Mouse (Mus musculus): ENCODE measurements around the gene Ppil6. TPM values are rescaled to one million over a fixed set of nuclear protein-coding genes. Genes with fewer than 3 reads are reported as not detected.

The Ppil6 gene
- total RNA-seq, 2 experiments from 2014 or later, result 6.2 to 7.3 TPM

DNA sequence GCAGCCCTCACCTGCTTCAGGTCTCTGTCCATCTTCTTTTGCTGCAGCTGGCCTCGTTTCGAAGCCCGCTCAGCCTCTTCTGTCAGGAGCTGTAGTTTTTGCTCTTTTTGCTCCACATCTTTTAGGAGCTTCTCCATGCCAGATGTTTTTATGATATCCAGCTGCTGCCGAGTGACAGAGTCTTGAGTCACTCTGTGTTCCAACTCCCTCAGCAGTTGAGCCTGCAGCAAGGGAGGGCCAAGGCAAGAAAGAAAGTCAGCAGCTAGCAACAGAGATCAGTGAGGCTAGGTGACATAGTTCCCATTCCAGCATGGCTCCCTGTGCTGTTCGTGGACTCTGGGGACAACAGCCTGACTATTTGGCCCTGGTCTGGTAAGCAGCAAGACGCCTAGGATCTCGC is 60.5 kb downstream of the Ppil6 start:
- intact Hi-C loops (cut with DNase I), result no loop called here
- DNase-seq (ENCODE audit: extremely low spot score in 1 of 2, low spot score in 2 of 2), result no peak

DNA sequence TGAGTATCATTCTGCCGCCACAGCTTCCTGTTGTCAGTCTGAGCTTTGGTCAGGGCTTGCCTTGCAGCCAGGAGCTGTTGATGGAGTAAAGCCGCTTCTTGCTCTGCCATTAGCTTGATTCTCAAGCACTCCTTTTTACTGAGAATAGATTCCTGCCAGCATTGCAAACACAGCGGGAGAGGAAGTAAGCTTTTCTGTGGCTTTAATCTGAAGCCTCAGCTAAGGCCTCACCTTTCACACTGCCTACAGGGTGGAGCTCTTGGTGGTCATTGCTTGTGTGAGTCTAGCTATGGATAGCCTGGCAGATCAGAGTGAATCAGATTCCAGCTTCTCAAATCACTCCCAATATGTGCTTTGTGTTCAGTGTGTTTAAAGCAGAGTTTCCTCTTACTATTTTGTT is 62.1 kb downstream of the Ppil6 start:
- no peak for DNase-seq (ENCODE audit: extremely low spot score in 1 of 2, low spot score in 2 of 2)
- intact Hi-C loops (cut with DNase I), result no loop called here

DNA sequence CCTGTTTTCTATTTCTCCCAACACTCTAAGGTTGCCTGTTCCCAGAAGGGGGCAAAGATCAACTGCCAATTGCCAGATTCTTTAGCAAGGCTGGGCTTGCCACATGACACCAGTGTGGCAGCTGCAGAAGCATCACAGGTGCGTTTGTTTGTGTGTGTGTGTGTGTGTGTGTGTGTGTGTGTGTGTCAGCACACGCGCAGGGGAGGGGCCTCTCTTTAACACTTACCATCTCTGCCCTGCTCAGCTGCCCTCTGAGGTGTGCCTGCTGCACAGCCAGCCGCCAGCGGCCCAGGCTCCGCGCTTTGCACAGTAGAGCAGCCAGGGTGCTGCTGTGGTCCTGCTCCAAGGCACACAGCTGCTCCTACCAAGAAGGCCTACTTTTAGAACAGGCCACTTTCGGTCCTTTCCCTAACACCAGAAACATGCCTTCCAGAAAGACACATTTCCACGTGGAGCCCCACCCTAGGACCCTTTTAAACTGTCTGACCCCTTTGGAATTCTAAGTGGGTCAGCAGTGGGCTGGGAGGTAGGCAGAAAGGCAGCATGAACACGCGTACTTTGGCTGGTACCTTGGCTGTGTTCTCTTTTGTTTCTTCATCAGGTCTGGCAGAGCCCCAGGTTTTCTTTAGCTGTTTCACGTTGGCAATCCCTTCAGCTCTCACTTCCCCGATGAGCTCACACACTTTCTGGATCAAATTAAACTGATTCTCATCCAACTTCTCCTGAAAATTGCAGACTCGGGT is 62.8 kb downstream of the Ppil6 start:
- DNase-seq (ENCODE audit: extremely low spot score in 1 of 2, low spot score in 2 of 2), result peak; percentile 13 to 24
- intact Hi-C loops (cut with DNase I), result no loop called here

DNA sequence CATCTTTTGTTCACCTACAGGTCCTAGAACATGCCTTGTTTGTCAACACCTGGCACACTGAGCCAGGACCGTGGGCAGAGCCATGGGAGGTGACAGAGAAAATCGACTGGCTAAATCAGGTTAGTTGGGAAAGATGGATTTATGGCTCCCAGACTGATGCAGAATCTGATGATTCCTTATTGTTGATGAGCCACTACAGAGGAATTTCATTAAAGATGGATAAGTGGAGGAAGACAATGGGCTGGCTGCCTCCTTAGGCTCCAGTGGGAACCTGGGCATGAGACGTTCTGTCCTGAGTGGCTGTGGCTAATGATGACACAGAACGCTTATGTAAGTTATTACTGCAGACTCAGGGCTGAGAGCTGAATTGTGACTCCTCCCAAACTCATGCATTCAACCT is 63.5 kb downstream of the Ppil6 start:
- no peak for DNase-seq (ENCODE audit: extremely low spot score in 1 of 2, low spot score in 2 of 2)
- intact Hi-C loops (cut with DNase I), result no loop called here

DNA sequence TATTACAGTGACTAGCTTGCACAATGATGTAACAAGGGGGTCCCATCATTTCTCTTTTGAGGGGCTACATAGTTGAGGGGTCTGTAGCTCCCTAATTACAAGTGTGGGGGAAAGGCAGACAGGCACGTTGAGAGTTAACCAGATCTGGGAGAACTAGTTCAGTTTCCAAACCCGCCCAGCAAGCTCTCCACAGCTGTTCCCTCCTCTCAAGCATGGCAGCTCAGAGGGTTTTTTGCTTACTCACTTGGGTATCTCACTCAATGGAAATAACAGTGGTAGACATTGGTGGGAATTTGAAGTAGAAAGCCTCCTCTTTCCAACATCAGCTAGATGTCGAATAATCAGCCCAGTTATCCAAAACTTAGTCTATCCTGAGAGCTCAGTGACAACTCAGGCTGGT is 64.8 kb downstream of the Ppil6 start:
- DNase-seq (ENCODE audit: extremely low spot score in 1 of 2, low spot score in 2 of 2), result no peak
- intact Hi-C loops (cut with DNase I), result no loop called here

DNA sequence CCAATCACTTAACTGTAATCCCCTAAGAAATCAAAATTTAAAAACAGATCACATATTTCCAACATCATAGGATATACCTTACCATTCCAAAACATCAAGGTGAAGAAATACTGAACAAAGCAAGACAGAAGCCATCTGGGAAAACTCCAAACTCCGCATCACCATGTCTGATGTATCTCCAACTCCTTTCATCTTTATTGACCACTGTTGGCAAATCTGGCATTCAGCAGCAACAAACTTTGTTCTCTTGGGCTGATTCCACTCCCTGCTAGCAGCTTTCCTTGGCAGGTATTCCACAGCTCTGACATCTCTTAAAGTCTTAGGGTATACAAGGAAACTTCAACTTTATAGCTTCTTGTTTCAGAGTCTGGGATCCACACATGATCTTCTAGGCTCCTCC is 68.2 kb downstream of the Ppil6 start:
- no peak for DNase-seq (ENCODE audit: extremely low spot score in 1 of 2, low spot score in 2 of 2)
- intact Hi-C loops (cut with DNase I), result no loop called here

DNA sequence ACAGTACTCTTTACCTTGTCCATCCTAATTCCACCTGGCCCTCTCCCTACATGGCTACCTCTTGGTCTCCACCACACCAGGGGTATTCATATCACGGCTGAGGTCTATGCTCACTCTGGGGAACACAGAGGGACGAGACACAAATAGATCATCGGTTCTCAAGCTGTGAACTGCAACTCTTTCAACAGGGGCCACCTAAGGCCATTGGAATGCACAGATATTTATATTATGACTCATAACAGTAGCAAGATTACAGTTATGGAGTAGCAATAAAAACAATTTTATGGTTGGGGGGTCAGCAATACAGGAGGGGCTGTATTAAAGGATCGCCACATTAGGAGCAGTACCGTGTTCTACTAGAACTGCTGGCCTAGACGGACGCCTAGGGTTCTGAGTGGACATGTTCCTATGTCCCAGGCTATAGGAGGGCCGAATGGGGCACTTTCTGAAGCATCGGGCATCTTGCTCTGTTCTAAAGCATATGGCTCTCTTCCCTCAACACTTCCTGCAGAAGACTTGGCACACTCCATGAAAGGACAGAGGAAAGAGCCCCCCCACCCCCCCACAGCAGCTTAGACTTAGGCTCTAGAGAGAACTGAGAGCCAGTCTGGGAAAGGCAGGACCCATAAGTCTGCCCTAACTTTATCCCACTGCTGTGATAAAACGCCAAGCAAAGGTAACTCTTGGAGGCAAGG is 71.6 kb downstream of the Ppil6 start:
- intact Hi-C loops (cut with DNase I), result no loop called here
- no peak for DNase-seq (ENCODE audit: extremely low spot score in 1 of 2, low spot score in 2 of 2)

Other genes starting within 250 kb of the Ppil6 start
- 10 to 100 TPM; 35.0 to 37.0 TPM for gene Fig4, start 187.2 kb upstream of the Ppil6 start, total RNA-seq (2021)
- under 1 TPM; 0.10 to 0.13 TPM for gene Ak9, start 186.5 kb upstream of the Ppil6 start, total RNA-seq (2021)
- 10 to 100 TPM; 16.3 to 17.0 TPM for gene Zbtb24, start 40.1 kb upstream of the Ppil6 start, total RNA-seq (2021)
- gene Mical1, start 14.1 kb upstream of the Ppil6 start, total RNA-seq (2021), result 10 to 100 TPM; 32.7 to 36.5 TPM
- gene Smpd2, start 70 bp upstream of the Ppil6 start, total RNA-seq (2021), result 10 to 100 TPM; 17.2 to 18.8 TPM
- gene Cd164, start 29.0 kb downstream of the Ppil6 start, total RNA-seq (2021), result 10 to 100 TPM; 43.7 to 53.2 TPM
- under 1 TPM; 0.49 to 0.83 TPM for gene Ccdc162, start 226.2 kb downstream of the Ppil6 start, total RNA-seq (2021)

Measured in left cerebral cortex, postnatal 10 days (tissue).